Mouse (Mus musculus): ENCODE data around the gene Mta3. TPM values are rescaled to one million over a fixed set of nuclear protein-coding genes. Genes with fewer than 3 reads are reported as not detected.
A peak's percentile ranks its signal among the peaks of the same experiment; 100 is the strongest.
"Not testable (repeated sequence)": the region's sequence is repeated elsewhere in the genome, so short reads cannot be mapped to it uniquely, and the experiment has no call there.

The Mta3 gene
- polyA plus RNA-seq, 1 experiment, result 162 TPM

DNA sequence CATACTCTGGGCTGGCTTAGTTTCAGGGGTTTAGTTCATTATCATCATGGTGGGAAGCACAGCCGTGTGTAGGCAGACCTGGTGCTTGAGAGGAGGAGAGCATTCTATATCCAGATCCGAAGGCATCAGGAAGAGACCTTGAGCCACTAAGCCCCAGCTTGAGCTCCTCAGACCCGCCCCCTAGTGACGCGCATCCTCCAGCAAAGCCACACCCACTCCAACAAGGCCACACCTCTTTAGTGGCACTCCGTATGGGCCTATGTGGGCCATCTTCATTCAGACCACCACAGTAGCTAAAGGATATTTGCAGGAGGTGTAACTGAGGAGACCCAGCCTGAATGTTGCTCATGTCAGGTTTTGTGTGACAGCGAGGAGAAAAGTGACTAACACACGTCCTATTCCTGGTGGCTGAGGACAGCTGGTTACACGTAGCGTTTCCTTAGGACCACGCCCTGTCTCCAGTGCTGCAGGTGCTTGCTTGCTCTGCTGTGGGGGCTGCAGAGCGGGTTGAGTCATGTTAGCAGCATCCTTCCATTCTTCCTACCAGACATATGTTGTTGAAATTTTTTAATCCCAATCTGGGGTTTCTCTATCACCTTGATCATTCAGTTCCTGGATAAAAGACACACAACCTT lies 148.4 kb downstream of the Mta3 start:
- H3K27me3 ChIP-seq (ENCODE audit: control insufficient read depth, insufficient read depth, low read length, poor library complexity, severe bottlenecking), result no peaks in the 10 kb centered on the region
- TF ChIP-seq EP300 (IDR thresholded peaks at IDR 0.05; ENCODE audit: insufficient read depth, low read depth, low read length) (no peak), POLR2A (IDR thresholded peaks at IDR 0.05; ENCODE audit: insufficient read depth, low read length) (peak; percentile 90), CTCF (IDR thresholded peaks at IDR 0.05; ENCODE audit: low read depth, low read length) (no peak)
- no peaks in the 10 kb centered on the region for H3K36me3 ChIP-seq (ENCODE audit: control insufficient read depth, insufficient read depth, low read length, poor library complexity, severe bottlenecking)
- H3K4me3 ChIP-seq (ENCODE audit: low read depth, low read length), result peak overlapping the region; percentile 94
- H3K27ac ChIP-seq (ENCODE audit: insufficient read depth, low read length), result no peak overlapping the region
- H3K9ac ChIP-seq (ENCODE audit: low read depth, poor library complexity, severe bottlenecking), result no peak overlapping the region
- H3K4me1 ChIP-seq (ENCODE audit: control insufficient read depth, insufficient read depth, low read length), result no peaks in the 10 kb centered on the region
- no peaks in the 10 kb centered on the region for H3K9me3 ChIP-seq (replicated peaks; ENCODE audit: control insufficient read depth, insufficient read depth, low read length, poor library complexity, severe bottlenecking)

DNA sequence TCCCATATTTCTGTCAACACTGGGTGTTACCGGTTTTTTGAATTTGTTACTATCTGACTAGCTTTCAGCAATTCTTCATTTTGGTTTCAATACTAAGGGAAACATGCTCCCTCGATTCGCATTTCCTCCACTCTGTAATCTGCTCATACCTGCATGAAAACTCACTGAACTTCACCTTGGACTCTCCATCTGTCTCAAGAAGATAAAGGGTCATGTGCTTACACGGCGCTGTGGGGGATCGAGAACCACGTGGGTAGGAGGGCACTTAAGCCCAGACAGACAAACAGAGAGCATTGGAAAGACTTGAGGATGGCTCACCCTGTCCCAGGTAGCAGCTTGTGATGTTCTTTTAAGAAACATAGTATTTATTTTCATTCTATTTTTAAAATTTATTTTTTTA lies 152.4 kb downstream of the Mta3 start:
- no peak for TF ChIP-seq POLR2A (IDR thresholded peaks at IDR 0.05; ENCODE audit: insufficient read depth, low read length)
- no peak for TF ChIP-seq CTCF (IDR thresholded peaks at IDR 0.05; ENCODE audit: low read depth, low read length)
- TF ChIP-seq EP300 (IDR thresholded peaks at IDR 0.05; ENCODE audit: insufficient read depth, low read depth, low read length), result no peak
- Histone ChIP-seq H3K27me3 (ENCODE audit: control insufficient read depth, insufficient read depth, low read length, poor library complexity, severe bottlenecking) (no peaks in the 10 kb centered on the region), H3K27ac (ENCODE audit: insufficient read depth, low read length) (no peak overlapping the region)

DNA sequence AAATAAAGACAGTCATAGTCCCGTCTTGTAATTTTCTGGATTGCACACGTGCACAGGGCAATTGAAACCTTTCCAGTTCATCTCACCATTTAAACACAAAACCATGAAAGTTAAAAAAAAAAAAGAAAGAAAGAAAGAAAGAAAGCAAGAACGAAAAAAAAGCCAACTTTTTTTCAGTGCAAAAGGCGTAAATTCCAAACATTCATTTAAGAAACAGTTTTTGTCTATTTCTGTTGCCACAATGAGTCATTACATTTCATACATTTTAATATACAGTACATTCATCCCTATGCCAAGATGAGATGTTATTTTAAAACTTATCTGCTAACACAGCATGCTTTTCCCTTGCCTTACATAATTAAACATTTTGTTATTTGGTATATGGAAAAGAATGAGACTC lies 153.7 kb downstream of the Mta3 start:
- peaks cover 6% of the 10 kb centered on the region for H3K4me1 ChIP-seq (ENCODE audit: control insufficient read depth, insufficient read depth, low read length)
- no peaks in the 10 kb centered on the region for H3K9me3 ChIP-seq (replicated peaks; ENCODE audit: control insufficient read depth, insufficient read depth, low read length, poor library complexity, severe bottlenecking)
- H3K27ac ChIP-seq (ENCODE audit: insufficient read depth, low read length), result no peak overlapping the region
- H3K9ac ChIP-seq (ENCODE audit: low read depth, poor library complexity, severe bottlenecking), result no peak overlapping the region
- H3K27me3 ChIP-seq (ENCODE audit: control insufficient read depth, insufficient read depth, low read length, poor library complexity, severe bottlenecking), result no peaks in the 10 kb centered on the region
- no peak overlapping the region for H3K4me3 ChIP-seq (ENCODE audit: low read depth, low read length)
- H3K36me3 ChIP-seq (ENCODE audit: control insufficient read depth, insufficient read depth, low read length, poor library complexity, severe bottlenecking), result no peaks in the 10 kb centered on the region
- TF ChIP-seq POLR2A (IDR thresholded peaks at IDR 0.05; ENCODE audit: insufficient read depth, low read length) (no peak), CTCF (IDR thresholded peaks at IDR 0.05; ENCODE audit: low read depth, low read length) (no peak), EP300 (IDR thresholded peaks at IDR 0.05; ENCODE audit: insufficient read depth, low read depth, low read length) (no peak)

More for the DNA sequence above, 152.4 kb downstream of the Mta3 start:
- Histone ChIP-seq H3K4me1 (ENCODE audit: control insufficient read depth, insufficient read depth, low read length) (peaks cover 4% of the 10 kb centered on the region), H3K36me3 (ENCODE audit: control insufficient read depth, insufficient read depth, low read length, poor library complexity, severe bottlenecking) (no peaks in the 10 kb centered on the region), H3K9me3 (replicated peaks; ENCODE audit: control insufficient read depth, insufficient read depth, low read length, poor library complexity, severe bottlenecking) (no peaks in the 10 kb centered on the region), H3K9ac (ENCODE audit: low read depth, poor library complexity, severe bottlenecking) (no peak overlapping the region), H3K4me3 (ENCODE audit: low read depth, low read length) (no peak overlapping the region)

DNA sequence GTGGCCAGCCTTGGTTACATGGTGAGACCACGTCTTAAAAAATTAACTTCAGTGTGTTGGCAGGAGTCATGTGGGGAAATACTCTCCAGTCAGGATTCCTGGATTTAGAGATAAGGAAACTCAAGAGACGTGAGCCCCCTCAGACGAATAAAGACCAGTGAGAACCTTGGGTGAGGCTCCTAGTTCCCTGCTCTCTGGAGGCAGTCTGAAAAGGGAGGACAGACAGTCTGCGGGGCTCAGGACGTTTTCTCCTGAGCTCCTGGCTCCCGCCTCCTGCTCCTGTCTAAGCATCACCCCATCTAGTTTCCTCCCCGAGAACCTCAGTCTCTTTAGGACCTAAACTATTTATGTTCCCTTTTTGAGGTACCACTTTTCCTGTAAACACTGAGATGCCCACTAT lies 154.3 kb downstream of the Mta3 start:
- no peak overlapping the region for H3K9ac ChIP-seq (ENCODE audit: low read depth, poor library complexity, severe bottlenecking)
- no peaks in the 10 kb centered on the region for H3K27me3 ChIP-seq (ENCODE audit: control insufficient read depth, insufficient read depth, low read length, poor library complexity, severe bottlenecking)
- H3K4me1 ChIP-seq (ENCODE audit: control insufficient read depth, insufficient read depth, low read length), result peaks cover 9% of the 10 kb centered on the region
- H3K36me3 ChIP-seq (ENCODE audit: control insufficient read depth, insufficient read depth, low read length, poor library complexity, severe bottlenecking), result no peaks in the 10 kb centered on the region
- no peak for TF ChIP-seq EP300 (IDR thresholded peaks at IDR 0.05; ENCODE audit: insufficient read depth, low read depth, low read length)
- TF ChIP-seq CTCF (IDR thresholded peaks at IDR 0.05; ENCODE audit: low read depth, low read length), result no peak
- TF ChIP-seq POLR2A (IDR thresholded peaks at IDR 0.05; ENCODE audit: insufficient read depth, low read length), result no peak
- no peak overlapping the region for H3K27ac ChIP-seq (ENCODE audit: insufficient read depth, low read length)
- H3K9me3 ChIP-seq (replicated peaks; ENCODE audit: control insufficient read depth, insufficient read depth, low read length, poor library complexity, severe bottlenecking), result no peaks in the 10 kb centered on the region
- H3K4me3 ChIP-seq (ENCODE audit: low read depth, low read length), result no peak overlapping the region

- H3K36me3 ChIP-seq (ENCODE audit: control insufficient read depth, insufficient read depth, low read length, poor library complexity, severe bottlenecking); H3K27ac ChIP-seq (ENCODE audit: insufficient read depth, low read length); H3K27me3 ChIP-seq (ENCODE audit: control insufficient read depth, insufficient read depth, low read length, poor library complexity, severe bottlenecking); H3K9me3 ChIP-seq (replicated peaks; ENCODE audit: control insufficient read depth, insufficient read depth, low read length, poor library complexity, severe bottlenecking); H3K4me1 ChIP-seq (ENCODE audit: control insufficient read depth, insufficient read depth, low read length): not testable (repeated sequence)
- Histone ChIP-seq H3K9ac (ENCODE audit: low read depth, poor library complexity, severe bottlenecking) (peak overlapping the region; percentile 63), H3K4me3 (ENCODE audit: low read depth, low read length) (peak overlapping the region; percentile 91)
Observed at GRCm38 (mm10) chr17:83860968-83861367, 155.0 kb downstream of the Mta3 start.

DNA sequence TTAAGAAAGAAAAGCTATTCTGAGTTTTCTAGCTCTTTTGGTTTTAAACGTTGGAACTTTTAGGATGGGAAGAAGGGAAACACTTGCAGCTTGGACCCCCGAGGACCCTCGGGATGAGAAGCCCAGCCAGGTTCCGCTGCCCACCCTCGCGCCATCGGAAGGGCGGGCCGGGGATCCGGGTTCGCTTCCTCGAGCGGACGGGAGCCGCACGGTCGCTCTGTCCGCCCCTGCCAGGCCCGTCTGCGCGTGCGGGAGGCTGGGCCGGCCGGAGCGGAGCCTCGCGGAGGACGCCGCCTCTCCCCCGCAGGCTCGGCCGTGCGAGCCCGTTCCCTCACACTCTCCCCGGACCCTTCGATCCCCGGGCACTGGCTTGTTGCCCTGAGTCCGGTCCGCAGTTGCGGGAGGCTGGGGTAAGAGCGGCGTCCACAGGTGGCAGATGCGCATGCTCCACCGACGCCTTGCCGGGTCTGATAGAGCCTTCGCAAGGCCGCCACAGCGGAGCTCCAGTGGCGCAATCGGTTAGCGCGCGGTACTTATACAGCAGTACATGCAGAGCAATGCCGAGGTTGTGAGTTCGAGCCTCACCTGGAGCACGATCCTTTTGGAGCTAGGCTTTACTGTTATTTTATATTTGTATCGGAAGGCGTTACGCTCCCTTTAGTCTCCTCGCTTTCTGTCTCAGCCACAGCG lies 155.6 kb downstream of the Mta3 start:
- peak; percentile 36 for TF ChIP-seq POLR2A (IDR thresholded peaks at IDR 0.05; ENCODE audit: insufficient read depth, low read length)
- TF ChIP-seq EP300 (IDR thresholded peaks at IDR 0.05; ENCODE audit: insufficient read depth, low read depth, low read length), result 0 out of 2 replicates have a peak, but pooled peaks have one; percentile 5
- TF ChIP-seq CTCF (IDR thresholded peaks at IDR 0.05; ENCODE audit: low read depth, low read length), result no peak

More for the DNA sequence above, 155.6 kb downstream of the Mta3 start:
- Histone ChIP-seq H3K27ac (ENCODE audit: insufficient read depth, low read length) (peak overlapping the region; percentile 76), H3K4me3 (ENCODE audit: low read depth, low read length) (peak overlapping the region; percentile 91), H3K4me1 (ENCODE audit: control insufficient read depth, insufficient read depth, low read length) (peaks cover 9% of the 10 kb centered on the region), H3K27me3 (ENCODE audit: control insufficient read depth, insufficient read depth, low read length, poor library complexity, severe bottlenecking) (no peaks in the 10 kb centered on the region), H3K36me3 (ENCODE audit: control insufficient read depth, insufficient read depth, low read length, poor library complexity, severe bottlenecking) (no peaks in the 10 kb centered on the region), H3K9me3 (replicated peaks; ENCODE audit: control insufficient read depth, insufficient read depth, low read length, poor library complexity, severe bottlenecking) (no peaks in the 10 kb centered on the region), H3K9ac (ENCODE audit: low read depth, poor library complexity, severe bottlenecking) (peak overlapping the region; percentile 63)

All from ES-Bruce4 (cell line).